Mouse (Mus musculus): ENCODE measurements around the gene Rab5if. TPM values are rescaled to one million over a fixed set of nuclear protein-coding genes. Genes with fewer than 3 reads are reported as not detected.
"Not testable (repeated sequence)": the region's sequence is repeated elsewhere in the genome, so short reads cannot be mapped to it uniquely, and the experiment has no call there.

Gene Rab5if
- polyA plus RNA-seq, 1 experiment from 2014 or later, result 173 TPM

DNA sequence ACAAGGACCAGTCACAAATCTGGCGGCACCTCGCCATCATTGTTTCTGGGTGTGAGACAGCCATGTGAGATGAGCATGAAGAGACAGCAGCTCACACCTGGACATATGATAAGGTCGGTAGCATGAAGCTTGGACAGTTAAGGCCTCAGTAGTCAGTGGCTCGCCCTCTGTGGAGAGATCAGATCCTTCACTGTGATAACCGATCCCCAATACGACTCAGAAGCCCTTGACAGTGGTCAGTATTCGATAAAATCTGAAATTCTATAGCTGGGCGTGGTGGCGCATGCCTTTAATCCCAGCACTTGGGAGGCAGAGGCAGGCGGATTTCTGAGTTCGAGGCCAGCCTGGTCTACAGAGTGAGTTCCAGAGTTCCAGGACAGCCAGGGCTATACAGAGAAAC, 56.3 kb downstream of the Rab5if start:
- not testable (repeated sequence) for ATAC-seq (replicated peaks; ENCODE audit: extremely low read depth, insufficient read depth, low FRiP score); H3K27ac ChIP-seq (ENCODE audit: low read length); H3K9me3 ChIP-seq (replicated peaks; ENCODE audit: control insufficient read depth, low read length); H3K4me2 ChIP-seq (ENCODE audit: low read depth, low read length); H3K4me1 ChIP-seq (ENCODE audit: control insufficient read depth, insufficient read depth, low read length); H3K27me3 ChIP-seq (ENCODE audit: control insufficient read depth, insufficient read depth, low read length); H3K4me3 ChIP-seq (ENCODE audit: low read length); H3K36me3 ChIP-seq (ENCODE audit: control insufficient read depth, insufficient read depth); H3K9ac ChIP-seq (ENCODE audit: low read length)
- 84% methylated on average over 11 of the region's 11 CpGs for WGBS

GRCm38 (mm10) chr2:156919796-156920195, 56.9 kb downstream of the Rab5if start:
- no peaks in the 10 kb centered on the region for H3K27me3 ChIP-seq (ENCODE audit: control insufficient read depth, insufficient read depth, low read length)
- H3K27ac ChIP-seq (ENCODE audit: low read length), result no peak overlapping the region
- no peak overlapping the region for H3K4me3 ChIP-seq (ENCODE audit: low read length)
- 0 out of 2 replicates have a peak, but pooled peaks cover 3% of the 10 kb centered on the region for H3K4me1 ChIP-seq (ENCODE audit: control insufficient read depth, insufficient read depth, low read length)
- WGBS, result 46% methylated on average over 2 of the region's 2 CpGs
- no peaks in the 10 kb centered on the region for H3K9me3 ChIP-seq (replicated peaks; ENCODE audit: control insufficient read depth, low read length)
- no peaks in the 10 kb centered on the region for H3K36me3 ChIP-seq (ENCODE audit: control insufficient read depth, insufficient read depth)
- H3K9ac ChIP-seq (ENCODE audit: low read length), result no peak overlapping the region
- ATAC-seq (replicated peaks; ENCODE audit: extremely low read depth, insufficient read depth, low FRiP score), result no peak
- H3K4me2 ChIP-seq (ENCODE audit: low read depth, low read length), result no peak overlapping the region

GRCm38 (mm10) chr2:156923057-156923456, 60.1 kb downstream of the Rab5if start:
- WGBS, result 82% methylated on average over 5 of the region's 5 CpGs
- Histone ChIP-seq H3K4me2 (ENCODE audit: low read depth, low read length) (no peak overlapping the region), H3K27ac (ENCODE audit: low read length) (no peak overlapping the region), H3K4me3 (ENCODE audit: low read length) (no peak overlapping the region), H3K4me1 (ENCODE audit: control insufficient read depth, insufficient read depth, low read length) (0 out of 2 replicates have a peak, but pooled peaks cover 3% of the 10 kb centered on the region), H3K9me3 (replicated peaks; ENCODE audit: control insufficient read depth, low read length) (no peaks in the 10 kb centered on the region), H3K9ac (ENCODE audit: low read length) (no peak overlapping the region), H3K36me3 (ENCODE audit: control insufficient read depth, insufficient read depth) (peaks cover 1% of the 10 kb centered on the region; the same call in 1 of the 2 replicates), H3K27me3 (ENCODE audit: control insufficient read depth, insufficient read depth, low read length) (no peaks in the 10 kb centered on the region)
- ATAC-seq (replicated peaks; ENCODE audit: extremely low read depth, insufficient read depth, low FRiP score), result no peak

Other genes with a start within 250 kb of the Rab5if start
- gene Dlgap4, start 249.4 kb upstream of the Rab5if start, polyA plus RNA-seq (2015; fragmentation: Nextera tagmentation; extraction: Ambion mirVana), result 49.9 and 57.8 TPM in 2 replicates
- 1,725 and 1,731 TPM in 2 replicates for gene Myl9, start 87.7 kb upstream of the Rab5if start, polyA plus RNA-seq (2015; fragmentation: Nextera tagmentation; extraction: Ambion mirVana)
- gene Tgif2, start 23.1 kb upstream of the Rab5if start, polyA plus RNA-seq (2015; fragmentation: Nextera tagmentation; extraction: Ambion mirVana), result 28.9 and 30.1 TPM in 2 replicates
- 5.8 and 5.9 TPM in 2 replicates for gene 4930518I15Rik, start 5.2 kb upstream of the Rab5if start, polyA plus RNA-seq (2015; fragmentation: Nextera tagmentation; extraction: Ambion mirVana)
- gene Sla2, start 24.1 kb downstream of the Rab5if start, polyA plus RNA-seq (2015; fragmentation: Nextera tagmentation; extraction: Ambion mirVana), result 3.4 and 8.4 TPM in 2 replicates
- 41.4 and 60.0 TPM in 2 replicates for gene Ndrg3, start 128.9 kb downstream of the Rab5if start, polyA plus RNA-seq (2015; fragmentation: Nextera tagmentation; extraction: Ambion mirVana)
- 31.1 and 34.5 TPM in 2 replicates for gene Dsn1, start 144.0 kb downstream of the Rab5if start, polyA plus RNA-seq (2015; fragmentation: Nextera tagmentation; extraction: Ambion mirVana)
- 1.7 and 3.1 TPM in 2 replicates for gene Soga1, start 216.1 kb downstream of the Rab5if start, polyA plus RNA-seq (2015; fragmentation: Nextera tagmentation; extraction: Ambion mirVana)
- gene Tldc2, start 223.9 kb downstream of the Rab5if start, polyA plus RNA-seq (2015; fragmentation: Nextera tagmentation; extraction: Ambion mirVana), result not detected in 2 replicates

All from heart, embryonic 16.5 days (tissue).